Mouse (Mus musculus): ENCODE data around the gene Atp2b1.

DNA sequence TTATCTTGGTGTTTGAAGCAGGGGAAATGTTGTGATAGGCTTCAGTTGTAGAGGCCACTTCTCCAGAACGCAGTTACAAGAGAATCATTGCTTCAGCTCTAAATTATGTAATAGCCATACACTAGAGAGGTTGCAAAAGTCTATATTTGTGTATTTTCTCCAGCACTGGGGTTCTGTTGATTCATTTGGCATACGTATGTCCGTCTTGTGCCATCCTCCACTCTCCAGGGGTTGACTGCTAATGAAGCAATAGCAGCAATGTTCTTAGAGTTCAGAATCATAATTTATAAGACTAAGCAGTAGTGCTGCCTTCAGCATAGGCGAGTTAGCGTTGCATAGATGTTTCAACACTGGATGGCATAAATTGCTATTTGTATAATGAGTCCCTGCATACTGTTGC lies 33.9 kb downstream of the Atp2b1 start:
- TF ChIP-seq CTCF (conservative IDR thresholded peaks at IDR 0.05 in 1 of 2, IDR thresholded peaks at IDR 0.05 in 1 of 2; ENCODE audit: low read depth in 2 of 2, low read length in 2 of 2) (no peak), POLR2A (IDR thresholded peaks at IDR 0.05; ENCODE audit: low read depth, low read length) (no peak), MXI1 (IDR thresholded peaks at IDR 0.05; ENCODE audit: low read depth, low read length) (no peak), TCF12 (IDR thresholded peaks at IDR 0.05; ENCODE audit: low read depth, low read length) (no peak), GABPA (IDR thresholded peaks at IDR 0.05; ENCODE audit: insufficient replicate concordance, low read depth, low read length) (no peak), CHD2 (IDR thresholded peaks at IDR 0.05; ENCODE audit: low read length) (no peak), RAD21 (IDR thresholded peaks at IDR 0.05; ENCODE audit: low read depth, low read length) (no peak), BHLHE40 (IDR thresholded peaks at IDR 0.05; ENCODE audit: low read depth, low read length) (no peak), ETS1 (conservative IDR thresholded peaks at IDR 0.05; ENCODE audit: low read depth, low read length) (no peak)

All from CH12.LX (cell line).